Mouse (Mus musculus) CH12.LX (cell line): ENCODE results near the gene Sergef. TPM values are rescaled to one million over a fixed set of nuclear protein-coding genes. Genes with fewer than 3 reads are reported as not detected.

Experiments used
- DNase-seq: peaks from one replicate; pipeline ENCODE4 v3.0.0-alpha.2; 2013; ENCODE audit errors: extremely low read depth
- H3K27ac ChIP-seq: 2 replicates; pipeline ENCODE4 v1.5.1; 2012; ENCODE audit warnings: low read depth, mild to moderate bottlenecking, control low read depth, moderate library complexity; ENCODE audit not compliant: insufficient read depth
- H3K27me3 ChIP-seq: replicated peaks from 2 replicates; pipeline ENCODE3; 2012; ENCODE audit warnings: inconsistent platforms
- H3K36me3 ChIP-seq, 2 experiments: replicated peaks in 1 of 2; 2 replicates each; pipeline versions ENCODE3 to v1.6.1; 2012; ENCODE audit warnings: inconsistent platforms in 1 of 2, low read length in 1 of 2, mild to moderate bottlenecking in 1 of 2, mixed read lengths in 1 of 2, moderate library complexity in 1 of 2; ENCODE audit not compliant: control insufficient read depth in 1 of 2, insufficient read depth in 1 of 2
- H3K4me1 ChIP-seq, 2 experiments: 2 replicates each; pipeline ENCODE4 v1.6.1; 2012; ENCODE audit warnings: inconsistent platforms in 1 of 2, moderate library complexity in 1 of 2; ENCODE audit not compliant: insufficient read depth in 2 of 2, control insufficient read depth in 1 of 2
- H3K4me2 ChIP-seq: 2 replicates; pipeline ENCODE4 v1.6.1; 2012; ENCODE audit warnings: low read depth, mild to moderate bottlenecking, control low read depth; ENCODE audit not compliant: poor library complexity, insufficient read depth, severe bottlenecking
- H3K4me3 ChIP-seq, 3 experiments: fragments of 150-350 bp in 1 of 3; sonication (generic) in 1 of 3; replicated peaks in 1 of 3; 2 replicates each; pipeline versions ENCODE3 to v1.5.1; 2011 to 2012; ENCODE audit warnings: low read depth in 2 of 3, low read length in 2 of 3, mild to moderate bottlenecking in 2 of 3, moderate library complexity in 2 of 3, control low read depth in 1 of 3, improper control_type of control experiment in 1 of 3, inconsistent platforms in 1 of 3, mixed read lengths in 1 of 3; ENCODE audit not compliant: poor library complexity in 1 of 3
- H3K79me2 ChIP-seq: replicated peaks from 2 replicates; pipeline ENCODE4 v1.6.1; 2012; ENCODE audit warnings: mild to moderate bottlenecking, moderate library complexity; ENCODE audit not compliant: control insufficient read depth, poor library complexity, insufficient read depth, severe bottlenecking; ENCODE audit errors: extremely low read depth
- H3K9ac ChIP-seq: 2 replicates; pipeline ENCODE4 v1.6.1; 2012; ENCODE audit warnings: low read depth, mild to moderate bottlenecking, control low read depth, moderate library complexity; ENCODE audit not compliant: insufficient read depth
- H3K9me3 ChIP-seq: replicated peaks from 2 replicates; pipeline ENCODE3; 2012; ENCODE audit warnings: low read length, inconsistent platforms, mixed read lengths
- BHLHE40 ChIP-seq: IDR thresholded peaks from 2 replicates; pipeline ENCODE4 v1.6.1; 2011; ENCODE audit warnings: mild to moderate bottlenecking, low read depth, low read length, improper control_type of control experiment
- CHD1 ChIP-seq: IDR thresholded peaks from 2 replicates; pipeline ENCODE4 v1.6.1; 2012; ENCODE audit warnings: low read depth, low read length, improper control_type of control experiment, inconsistent platforms
- ELF1 ChIP-seq: IDR thresholded peaks from 2 replicates; pipeline ENCODE4 v1.6.1; 2014; ENCODE audit warnings: low read depth, mild to moderate bottlenecking, inconsistent platforms, low read length, improper control_type of control experiment
- EP300 ChIP-seq: IDR thresholded peaks from 2 replicates; pipeline ENCODE4 v1.6.1; 2011; ENCODE audit warnings: low read length, improper control_type of control experiment
- ETS1 ChIP-seq: conservative IDR thresholded peaks from 2 replicates; pipeline ENCODE4 v1.6.1; 2012; ENCODE audit warnings: low read depth, mild to moderate bottlenecking, inconsistent platforms, low read length, improper control_type of control experiment, moderate library complexity
- JUN ChIP-seq: IDR thresholded peaks from 2 replicates; pipeline ENCODE4 v1.6.1; 2011; ENCODE audit warnings: low read depth, mild to moderate bottlenecking, low read length, improper control_type of control experiment, moderate library complexity; ENCODE audit not compliant: insufficient read depth
- JUND ChIP-seq: conservative IDR thresholded peaks from 2 replicates; pipeline ENCODE4 v1.6.1; 2011; ENCODE audit warnings: low read depth, low read length, improper control_type of control experiment
- KAT2A ChIP-seq: IDR thresholded peaks from 2 replicates; pipeline ENCODE4 v1.6.1; 2012; ENCODE audit warnings: low read length, improper control_type of control experiment, inconsistent platforms; ENCODE audit not compliant: insufficient replicate concordance
- MAFK ChIP-seq: IDR thresholded peaks from 2 replicates; pipeline ENCODE4 v1.6.1; 2011; ENCODE audit warnings: low read length, improper control_type of control experiment; ENCODE audit not compliant: insufficient replicate concordance
- MAZ ChIP-seq: IDR thresholded peaks from 2 replicates; pipeline ENCODE4 v1.6.1; 2012; ENCODE audit warnings: low read depth, mild to moderate bottlenecking, inconsistent platforms, low read length, improper control_type of control experiment, moderate library complexity
- NELFE ChIP-seq: IDR thresholded peaks from 2 replicates; pipeline ENCODE4 v1.6.1; 2011; ENCODE audit warnings: low read depth, low read length, improper control_type of control experiment
- NRF1 ChIP-seq: IDR thresholded peaks from 2 replicates; pipeline ENCODE4 v1.6.1; 2014; ENCODE audit warnings: low read depth, mild to moderate bottlenecking, inconsistent platforms, low read length, improper control_type of control experiment, moderate library complexity
- PAX5 ChIP-seq: IDR thresholded peaks from 2 replicates; pipeline ENCODE4 v1.6.1; 2012; ENCODE audit warnings: low read length, inconsistent platforms, mixed read lengths
- POLR2AphosphoS2 ChIP-seq: IDR thresholded peaks from 2 replicates; pipeline ENCODE4 v1.6.1; 2011; ENCODE audit warnings: low read depth, low read length, improper control_type of control experiment
- RAD21 ChIP-seq: IDR thresholded peaks from 2 replicates; pipeline ENCODE4 v1.6.1; 2011; ENCODE audit warnings: low read depth, mild to moderate bottlenecking, low read length, improper control_type of control experiment, moderate library complexity
- RCOR1 ChIP-seq: conservative IDR thresholded peaks from 2 replicates; pipeline ENCODE4 v1.6.1; 2012; ENCODE audit warnings: low read depth, mild to moderate bottlenecking, inconsistent platforms, low read length, improper control_type of control experiment
- SIN3A ChIP-seq: IDR thresholded peaks from 2 replicates; pipeline ENCODE4 v1.6.1; 2012; ENCODE audit warnings: low read length, improper control_type of control experiment, inconsistent platforms
- TBP ChIP-seq: conservative IDR thresholded peaks from 2 replicates; pipeline ENCODE4 v1.6.1; 2011; ENCODE audit warnings: low read depth, low read length, improper control_type of control experiment
- TCF12 ChIP-seq: IDR thresholded peaks from 2 replicates; pipeline ENCODE4 v1.6.1; 2014; ENCODE audit warnings: low read depth, mild to moderate bottlenecking, inconsistent platforms, low read length, improper control_type of control experiment
- UBTF ChIP-seq: IDR thresholded peaks from 2 replicates; pipeline ENCODE4 v1.6.1; 2012; ENCODE audit warnings: low read depth, mild to moderate bottlenecking, inconsistent platforms, low read length, improper control_type of control experiment, moderate library complexity
- USF2 ChIP-seq: conservative IDR thresholded peaks from 2 replicates; pipeline ENCODE4 v1.6.1; 2011; ENCODE audit warnings: low read depth, low read length, improper control_type of control experiment
- ZKSCAN1 ChIP-seq: IDR thresholded peaks from 2 replicates; pipeline ENCODE4 v1.6.1; 2012; ENCODE audit warnings: low read depth, inconsistent platforms, low read length, improper control_type of control experiment, borderline replicate concordance
- ZNF384 ChIP-seq: IDR thresholded peaks from 2 replicates; pipeline ENCODE4 v1.6.1; 2012; ENCODE audit warnings: low read depth, low read length, improper control_type of control experiment, inconsistent platforms
- dilution Hi-C: fragments of 300-500 bp; cut with MboI; formaldehyde crosslinking; loops from 2 replicates; pipeline ENCODE4 v1.14.3; 2020; ENCODE audit warnings: low sequenced_read_pairs; ENCODE audit not compliant: extremely low pct_unique_long_range_greater_than_20kb, extremely low pct_ligation_motif_present
- in situ Hi-C: fragments of 300-500 bp; cut with MboI; formaldehyde crosslinking; loops from 3 replicates; pipeline ENCODE4 v1.14.3; 2019; ENCODE audit warnings: low sequenced_read_pairs, low pct_ligation_motif_present, low pct_unique_long_range_greater_than_20kb, mixed read lengths
- polyA plus RNA-seq: library from polyadenylated mRNA; unstranded; fragments of >175 nt; gene quantifications from 2 replicates; pipeline ENCODE4 v1.2.1, GENCODE M21; 2012; ENCODE audit warnings: low read depth; ENCODE audit not compliant: insufficient read length
- total RNA-seq, 2 experiments: library from RNA; depleted of rRNA; stranded (reverse); fragments of 300-350 nt in 1 of 2; fragments of >200 nt in 1 of 2; gene quantifications; 2 replicates each; pipeline ENCODE4 v1.2.3; 2012 to 2014

Gene Sergef
- total and polyA plus RNA-seq, 3 experiments: 13.0 to 18.0 (median 14.1) TPM

DNA sequence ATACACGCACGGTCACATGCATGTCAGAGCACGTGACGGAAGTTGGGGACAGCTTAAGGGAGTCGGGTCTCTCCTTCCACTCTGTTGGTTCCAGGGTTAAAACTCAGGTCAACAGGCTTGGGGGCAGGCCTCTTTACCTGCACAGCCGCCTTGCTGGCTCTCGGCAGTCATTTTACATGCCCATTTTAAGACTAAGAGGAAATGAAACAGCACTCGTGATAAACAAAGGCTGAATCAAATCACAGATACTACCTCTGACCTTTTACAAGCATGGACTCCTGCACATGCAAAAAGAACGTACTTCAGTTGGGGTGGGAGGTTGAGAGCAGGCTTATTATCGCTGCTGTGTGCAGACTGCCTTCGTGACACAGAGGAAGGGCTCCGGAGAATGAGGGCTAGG, 50.4 kb downstream of the Sergef start:
- Histone ChIP-seq H3K4me2 (no peak overlapping the region), H3K4me1 (peaks cover 0 to 43% of the 10 kb centered on the region in 2 experiments; a peak in 2 of 4 replicates), H3K9ac (no peak overlapping the region), H3K79me2 (no peaks in the 10 kb centered on the region), H3K36me3 (peaks cover 8 to 67% of the 10 kb centered on the region in 2 experiments), H3K27me3 (no peaks in the 10 kb centered on the region), H3K9me3 (no peaks in the 10 kb centered on the region), H3K27ac (no peak overlapping the region), H3K4me3 (no peak overlapping the region)
- no peak for DNase-seq
- in situ Hi-C loops: no loop called here
- TF ChIP-seq USF2 (no peak), ETS1 (no peak), RCOR1 (no peak), POLR2AphosphoS2 (no peak), TBP (no peak), UBTF (no peak), CHD1 (no peak), ZKSCAN1 (no peak), MAFK (no peak), KAT2A (no peak), BHLHE40 (no peak), RAD21 (no peak), TCF12 (no peak), NRF1 (no peak), ZNF384 (no peak), ELF1 (no peak), MAZ (no peak), PAX5 (no peak), EP300 (no peak), JUND (no peak)
- dilution Hi-C loops: no loop called here

DNA sequence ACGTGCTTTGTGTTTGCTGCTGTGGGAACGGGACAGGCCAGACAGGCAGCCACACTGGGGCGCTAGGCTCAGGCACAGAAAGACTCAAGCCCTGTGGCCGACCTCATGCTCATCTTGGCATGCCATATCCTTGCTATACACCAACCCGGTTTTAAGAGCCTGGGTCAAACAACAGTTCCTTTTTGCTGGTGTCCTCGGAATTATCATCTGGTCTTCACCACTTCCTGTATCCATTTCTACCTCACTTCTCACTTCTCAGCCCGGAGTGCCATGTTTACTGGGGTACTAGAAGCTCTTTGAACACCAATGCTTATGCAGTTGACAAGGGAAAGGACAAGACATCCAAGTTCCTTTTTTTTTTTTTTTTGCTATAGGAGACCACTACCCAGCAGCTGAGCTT, 51.6 kb downstream of the Sergef start:
- in situ Hi-C loops (no loop called here), dilution Hi-C loops (no loop called here)
- TF ChIP-seq ELF1 (no peak), CHD1 (no peak), POLR2AphosphoS2 (no peak), ZKSCAN1 (no peak), UBTF (no peak), JUND (no peak), JUN (no peak), NELFE (no peak), TBP (no peak), SIN3A (no peak)
- no peak for DNase-seq
- H3K4me1 ChIP-seq: peaks cover 0 to 49% of the 10 kb centered on the region in 2 experiments; a peak in 2 of 4 replicates
- no peaks in the 10 kb centered on the region for H3K79me2 ChIP-seq
- no peaks in the 10 kb centered on the region for H3K9me3 ChIP-seq
- no peak overlapping the region for H3K4me3 ChIP-seq
- no peaks in the 10 kb centered on the region for H3K27me3 ChIP-seq
- no peak overlapping the region for H3K9ac ChIP-seq
- H3K36me3 ChIP-seq: peaks cover 8 to 69% of the 10 kb centered on the region in 2 experiments
- H3K27ac ChIP-seq: no peak overlapping the region
- no peak overlapping the region for H3K4me2 ChIP-seq
